Mouse (Mus musculus): ENCODE data around the gene Spem1.
"Not testable (repeated sequence)": the region's sequence is repeated elsewhere in the genome, so short reads cannot be mapped to it uniquely, and the experiment has no call there.

The Spem1 gene

DNA sequence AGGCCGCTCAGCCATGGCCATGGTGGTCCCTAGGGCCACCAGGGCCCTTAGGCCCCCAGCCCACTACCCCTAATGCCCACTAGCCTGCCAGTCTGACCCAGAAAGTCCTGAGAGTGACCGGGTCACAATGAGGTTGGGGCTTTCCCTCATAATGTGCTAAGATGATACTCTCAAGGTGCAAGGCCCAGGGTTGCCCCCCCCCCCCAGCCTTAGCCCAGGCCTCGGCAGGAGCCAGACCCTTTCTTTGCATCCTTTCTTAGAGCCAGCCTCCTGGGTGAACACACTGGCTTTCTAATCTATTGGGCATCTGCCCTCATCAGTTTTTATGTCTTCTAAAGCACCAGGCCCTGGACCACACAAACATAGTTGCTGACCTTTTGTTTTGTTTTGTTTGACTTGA lies at the start of gene Spem1:
Gene Spem1 (minus strand): TSS at position 101 of the 400 bp plus-strand sequence.
- no peak for DNase-seq (ENCODE audit: low spot score in 2 of 2)

DNA sequence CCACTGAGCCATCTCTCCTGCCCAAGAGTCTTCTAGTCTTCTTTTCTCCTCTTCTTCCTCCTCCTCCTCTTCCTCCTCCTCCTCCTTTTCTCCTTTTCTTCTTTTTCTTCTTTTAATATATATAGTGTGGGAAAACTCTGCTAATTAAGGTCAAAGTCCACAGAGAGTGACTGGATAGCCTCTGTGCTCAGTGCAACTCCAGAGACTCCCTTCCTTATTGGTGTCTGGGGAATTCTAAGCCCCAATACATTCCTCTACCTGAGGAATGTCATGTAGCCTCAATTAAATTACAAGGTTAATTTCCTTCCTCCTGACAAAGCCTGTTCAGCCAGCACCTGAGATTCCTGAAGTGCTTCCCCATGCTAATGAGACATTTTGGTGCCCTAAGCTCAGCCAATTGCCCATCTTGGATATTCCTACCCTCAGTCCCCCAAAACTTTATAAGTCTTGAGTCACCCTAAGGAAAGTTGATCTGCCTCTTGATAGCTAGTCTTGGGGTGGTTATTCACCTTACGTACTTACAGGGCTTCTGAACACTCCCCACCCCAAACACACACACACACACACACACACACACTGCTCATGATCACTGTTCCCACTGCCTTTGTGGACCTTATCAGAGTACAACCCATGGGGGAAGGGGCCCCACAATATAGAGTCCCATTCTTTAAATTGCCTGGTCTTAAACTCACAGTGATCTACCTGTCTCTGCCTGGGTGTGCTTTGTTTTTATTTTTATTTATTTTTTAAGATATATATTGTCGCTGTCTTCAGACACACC lies 48.5 kb upstream of the Spem1 start:
- DNase-seq (ENCODE audit: low spot score in 2 of 2): no peak

DNA sequence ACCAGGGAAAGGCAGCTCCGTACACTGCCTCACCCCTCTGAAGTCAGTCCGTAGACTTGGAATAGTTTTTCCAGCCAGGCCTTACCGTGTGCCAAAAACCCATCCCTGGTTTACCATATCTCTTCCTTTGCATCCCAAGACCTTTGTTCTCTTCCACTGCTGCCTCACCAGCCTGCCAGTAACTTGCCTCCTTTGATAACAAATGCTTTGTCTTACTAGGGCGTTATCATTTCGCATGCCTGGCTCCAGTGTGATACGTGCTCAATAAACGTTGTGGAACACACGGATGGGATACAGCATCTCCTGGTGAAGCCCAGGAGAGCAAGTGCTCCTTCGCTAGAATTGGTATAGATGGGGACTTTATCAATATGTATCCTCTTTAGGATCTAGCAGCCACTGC lies 45.4 kb upstream of the Spem1 start:
- no peak for DNase-seq (ENCODE audit: low spot score in 2 of 2)

- DNase-seq (ENCODE audit: low spot score in 2 of 2): no peak
These were observed 43.6 kb upstream of the Spem1 start for GRCm38 (mm10) chr11:69865561-69865960.

- no peak for DNase-seq (ENCODE audit: low spot score in 2 of 2)
These were observed 42.3 kb upstream of the Spem1 start for GRCm38 (mm10) chr11:69864138-69864860.

- DNase-seq (ENCODE audit: low spot score in 2 of 2): not testable (repeated sequence)
These were observed 41.7 kb upstream of the Spem1 start for GRCm38 (mm10) chr11:69863729-69864128.

- no peak for DNase-seq (ENCODE audit: low spot score in 2 of 2)
These were observed 36.4 kb upstream of the Spem1 start, which contains the start of gene Tnk1 for GRCm38 (mm10) chr11:69858113-69858998. TSS of gene Tnk1 (minus strand) at chr11:69858730.

- DNase-seq (ENCODE audit: low spot score in 2 of 2): no peak
These were observed 33.4 kb upstream of the Spem1 start for GRCm38 (mm10) chr11:69855347-69855746.

- no peak for DNase-seq (ENCODE audit: low spot score in 2 of 2)
These were observed 32.7 kb upstream of the Spem1 start for GRCm38 (mm10) chr11:69854680-69855079.

GRCm38 (mm10) chr11:69853994-69854393 lies 32.0 kb upstream of the Spem1 start:
- DNase-seq (ENCODE audit: low spot score in 2 of 2): no peak

DNA sequence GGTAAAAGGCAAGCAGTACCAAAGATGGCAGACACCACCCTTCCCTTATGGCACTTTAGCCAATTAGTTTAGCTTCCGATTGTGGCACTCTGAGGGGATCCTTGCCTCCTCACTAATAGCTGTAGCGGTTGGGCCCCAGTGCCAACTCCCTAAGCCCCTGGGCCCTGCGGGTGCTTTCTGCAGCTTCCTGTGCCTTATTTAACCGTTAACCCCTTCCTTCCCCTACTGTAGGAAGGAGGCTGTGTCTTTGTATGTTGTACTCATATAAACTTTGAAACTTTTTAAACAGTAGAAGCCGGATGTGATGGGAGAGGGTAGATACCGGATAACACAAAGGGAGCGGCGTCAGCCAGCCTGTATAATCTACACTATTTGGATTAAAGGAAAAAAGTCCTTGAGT lies 28.8 kb upstream of the Spem1 start:
- no peak for DNase-seq (ENCODE audit: low spot score in 2 of 2)

DNA sequence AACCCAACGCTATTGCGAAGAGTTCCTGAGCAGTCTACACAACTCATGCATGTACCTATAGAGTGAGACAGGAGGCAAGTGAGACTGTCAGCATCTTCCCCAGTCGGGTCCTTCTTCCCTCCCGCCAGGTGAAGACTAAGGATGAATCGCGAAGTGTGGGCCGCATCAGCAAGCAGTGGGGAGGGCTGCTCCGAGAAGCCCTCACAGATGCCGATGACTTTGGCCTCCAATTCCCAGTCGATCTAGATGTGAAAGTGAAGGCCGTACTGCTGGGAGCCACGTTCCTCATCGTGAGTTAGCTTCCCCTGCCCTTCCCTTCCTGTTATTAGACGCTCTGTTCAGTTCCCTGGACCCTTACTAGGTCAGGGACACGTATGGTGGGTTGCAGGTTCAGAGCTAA lies 27.9 kb upstream of the Spem1 start:
- no peak for DNase-seq (ENCODE audit: low spot score in 2 of 2)

- DNase-seq (ENCODE audit: low spot score in 2 of 2): no peak
These were observed 27.1 kb upstream of the Spem1 start for GRCm38 (mm10) chr11:69849128-69849527.

GRCm38 (mm10) chr11:69848021-69848420 lies 26.0 kb upstream of the Spem1 start:
- DNase-seq (ENCODE audit: low spot score in 2 of 2): no peak

- DNase-seq (ENCODE audit: low spot score in 2 of 2): no peak
These were observed 25.0 kb upstream of the Spem1 start for GRCm38 (mm10) chr11:69846738-69847688.

- peak; percentile 78 to 80 for DNase-seq (ENCODE audit: low spot score in 2 of 2)
These were observed 24.3 kb upstream of the Spem1 start, which contains the start of gene Plscr3 for GRCm38 (mm10) chr11:69846198-69846680. TSS of gene Plscr3 (plus strand) at chr11:69846376.

GRCm38 (mm10) chr11:69838714-69839104 lies 16.7 kb upstream of the Spem1 start:
- no peak for DNase-seq (ENCODE audit: low spot score in 2 of 2)

GRCm38 (mm10) chr11:69837952-69838713 lies 16.2 kb upstream of the Spem1 start, which contains the start of gene Tmem256:
TSS of gene Tmem256 (plus strand) at chr11:69838514.
- peak; percentile 96 to 98 for DNase-seq (ENCODE audit: low spot score in 2 of 2)

- DNase-seq (ENCODE audit: low spot score in 2 of 2): no peak
These were observed 15.6 kb upstream of the Spem1 start, which contains the start of gene Nlgn2 for GRCm38 (mm10) chr11:69837604-69837951. TSS of gene Nlgn2 (minus strand) at chr11:69837784.
